Mouse (Mus musculus) heart, postnatal 0 days (tissue): Measurements from ENCODE around the gene Egflam. TPM values are rescaled to one million over a fixed set of nuclear protein-coding genes. Genes with fewer than 3 reads are reported as not detected.

ENCODE experiments used
- ATAC-seq: fragments of 200-750 bp; cut with Nextera tagmentation; 2 replicates; pipeline ENCODE4 v1.8.0; 2017; ENCODE audit warnings: low read depth, moderate number of reproducible peaks, moderate library complexity; ENCODE audit not compliant: insufficient read depth
- DNase-seq: peaks from one replicate; pipeline ENCODE4 v3.0.0-alpha.2; 2016; ENCODE audit warnings: low spot score
- H3K27ac ChIP-seq: fragments of 300-500 bp; sonication (generic); 2 replicates; pipeline ENCODE4 v1.5.1; 2014; ENCODE audit warnings: low read depth, mild to moderate bottlenecking
- H3K27me3 ChIP-seq: fragments of 300-500 bp; sonication (generic); 2 replicates; pipeline ENCODE4 v1.6.1; 2014; ENCODE audit warnings: low read length, mixed read lengths; ENCODE audit not compliant: control insufficient read depth, insufficient read depth
- H3K36me3 ChIP-seq: fragments of 300-500 bp; sonication (generic); replicated peaks from 2 replicates; pipeline ENCODE4 v1.6.1; 2014; ENCODE audit warnings: low read length, mixed read lengths; ENCODE audit not compliant: control insufficient read depth, insufficient read depth
- H3K4me1 ChIP-seq: fragments of 300-500 bp; sonication (generic); 2 replicates; pipeline ENCODE4 v1.6.1; 2014; ENCODE audit warnings: antibody characterized with exemption; ENCODE audit not compliant: control insufficient read depth, insufficient read depth
- H3K4me2 ChIP-seq: fragments of 300-500 bp; sonication (generic); 2 replicates; pipeline ENCODE4 v1.6.1; 2014; ENCODE audit warnings: low read depth, mild to moderate bottlenecking, low read length, moderate library complexity
- H3K4me3 ChIP-seq: fragments of 300-500 bp; sonication (generic); 2 replicates; pipeline ENCODE4 v1.5.1; 2014; ENCODE audit warnings: low read depth, low read length
- H3K9ac ChIP-seq: fragments of 300-500 bp; sonication (generic); replicated peaks from 2 replicates; pipeline ENCODE4 v1.6.1; 2014; ENCODE audit warnings: low read depth, low read length, mixed read lengths
- H3K9me3 ChIP-seq: fragments of 300-500 bp; sonication (generic); replicated peaks from 2 replicates; pipeline ENCODE4 v1.6.1; 2016; ENCODE audit warnings: low read length; ENCODE audit not compliant: control insufficient read depth
- CTCF ChIP-seq: IDR thresholded peaks from 2 replicates; pipeline ENCODE4 v1.5.1; 2016; ENCODE audit warnings: antibody characterized with exemption, control low read depth, low read depth
- EP300 ChIP-seq: IDR thresholded peaks from 2 replicates; pipeline ENCODE4 v1.6.1; 2016; ENCODE audit warnings: antibody characterized with exemption, low read depth
- WGBS: fragments of 180-500 bp; shearing (Covaris S2); extraction: QIAGEN DNeasy Blood & Tissue Kit; methylation state at CpG from one replicate; pipeline ENCODE4 v1.1.7; 2014; 5-methylcytosine and 5-hydroxymethylcytosine counted together
- polyA plus RNA-seq: library from polyadenylated mRNA; unstranded; fragments of >200 nt; fragmentation: Nextera tagmentation; extraction: Ambion mirVana; gene quantifications from 2 replicates; pipeline ENCODE4 v1.2.1, GENCODE M21; 2015
- total RNA-seq: library from RNA; depleted of rRNA; stranded (reverse); fragments of >200 nt; gene quantifications from 2 replicates; pipeline ENCODE4 v1.2.3, GENCODE M21; 2014; ENCODE audit warnings: low replicate concordance

Egflam gene
- total and polyA plus RNA-seq, 2 experiments from 2014 or later, result 2.8 to 10.2 TPM

DNA sequence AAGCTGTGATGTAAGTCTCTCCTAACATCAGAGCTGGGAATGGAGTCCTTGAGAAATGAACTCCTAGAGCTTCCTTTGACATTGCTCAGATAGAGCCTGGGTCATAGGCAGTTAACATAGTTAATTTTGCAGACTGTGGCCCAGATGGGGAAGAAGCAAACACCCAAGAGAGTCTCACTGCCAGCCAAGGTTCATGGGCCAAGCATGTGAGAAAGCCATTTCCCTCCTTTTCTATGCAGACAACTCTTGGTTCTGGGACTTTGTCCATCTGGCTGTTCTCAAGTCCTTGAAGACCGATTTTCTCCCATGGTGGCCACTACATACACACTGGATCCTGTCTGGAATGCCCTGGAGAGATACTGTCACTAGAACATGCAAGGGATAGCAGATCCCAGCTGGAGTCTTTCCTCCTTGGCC, 45.6 kb downstream of the Egflam start:
- ATAC-seq, result peak; percentile 51
- H3K4me3 ChIP-seq, result no peak overlapping the region
- WGBS, result 64% methylated on average over 1 of the region's 1 CpGs
- no peak overlapping the region for H3K9ac ChIP-seq
- H3K4me2 ChIP-seq, result no peak overlapping the region
- no peak for TF ChIP-seq CTCF
- no peaks in the 10 kb centered on the region for H3K27me3 ChIP-seq
- no peaks in the 10 kb centered on the region for H3K4me1 ChIP-seq
- H3K27ac ChIP-seq, result no peak overlapping the region
- H3K36me3 ChIP-seq, result no peaks in the 10 kb centered on the region
- no peaks in the 10 kb centered on the region for H3K9me3 ChIP-seq
- DNase-seq, result peak; percentile 46

DNA sequence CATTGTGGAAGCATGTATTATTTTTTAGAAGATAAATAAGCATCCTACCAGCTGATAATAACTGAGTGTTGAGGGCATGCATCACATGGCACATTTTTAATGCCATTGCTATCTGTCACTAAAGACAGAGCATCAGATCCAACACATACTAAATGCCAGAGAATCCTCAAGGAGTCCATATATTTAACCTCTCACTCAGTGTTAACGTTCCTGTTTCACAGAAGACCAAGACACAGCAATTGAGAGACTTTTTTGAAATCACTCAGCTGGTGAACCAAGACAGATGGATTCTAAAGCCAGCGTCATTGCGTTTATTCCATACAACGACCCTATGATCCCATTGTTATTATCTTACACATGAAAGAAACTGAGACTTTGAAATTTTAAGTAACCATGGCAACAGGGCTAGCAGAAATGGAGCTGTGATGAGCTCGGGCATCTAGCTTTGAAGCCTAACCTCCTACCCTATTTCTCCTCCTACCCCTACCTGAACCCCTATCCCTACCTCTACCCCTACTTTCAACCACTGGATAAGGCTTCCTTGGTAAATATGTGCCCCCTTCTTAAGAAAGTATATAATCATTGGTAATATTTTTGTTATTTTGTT, 57.4 kb downstream of the Egflam start:
- TF ChIP-seq CTCF, result no peak
- TF ChIP-seq EP300, result no peak
- Histone ChIP-seq H3K9me3 (no peaks in the 10 kb centered on the region; the same call in 1 of the 2 replicates), H3K4me3 (no peak overlapping the region), H3K4me1 (no peaks in the 10 kb centered on the region), H3K9ac (no peak overlapping the region), H3K4me2 (no peak overlapping the region), H3K27me3 (no peaks in the 10 kb centered on the region), H3K27ac (no peak overlapping the region), H3K36me3 (no peaks in the 10 kb centered on the region)
- 69% methylated on average over 5 of the region's 5 CpGs for WGBS
- ATAC-seq (no peak), DNase-seq (no peak)

DNA sequence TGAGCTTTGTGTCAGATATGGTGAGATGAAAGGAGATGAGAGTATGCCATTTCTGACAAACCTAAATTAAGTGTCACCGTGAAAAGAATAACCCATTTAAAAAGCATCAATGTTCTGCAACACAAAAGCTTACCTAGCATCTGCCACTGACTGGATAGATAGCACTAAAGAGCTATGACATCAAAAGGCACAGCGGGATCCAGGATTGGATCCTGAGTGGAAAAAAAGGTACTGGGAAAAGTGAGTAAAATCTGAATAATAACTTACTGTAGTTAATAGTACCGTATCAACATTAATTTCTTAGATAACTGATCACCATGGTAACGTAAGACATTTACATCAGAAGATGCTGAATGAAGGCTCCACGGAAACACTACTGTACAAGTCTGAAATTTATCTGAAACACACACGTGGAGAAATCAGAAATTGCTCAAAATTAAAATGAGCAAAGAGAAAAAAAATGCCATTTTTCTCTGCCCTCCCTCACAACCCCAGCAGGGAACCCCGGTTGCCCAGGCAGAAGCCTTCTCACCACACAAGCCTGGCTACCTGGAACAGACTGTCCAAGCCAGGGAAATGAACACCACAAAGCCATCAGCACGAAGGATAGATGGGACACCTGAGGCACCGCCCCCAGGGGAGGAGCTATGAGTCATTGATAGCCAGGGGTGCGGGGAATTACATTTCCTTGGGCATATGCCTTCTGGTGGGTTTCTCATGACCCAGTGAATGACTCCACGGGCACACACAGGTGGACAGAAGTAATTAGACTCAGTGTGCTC, 63.5 kb downstream of the Egflam start:
- Histone ChIP-seq H3K27me3 (no peaks in the 10 kb centered on the region), H3K4me3 (no peak overlapping the region), H3K36me3 (no peaks in the 10 kb centered on the region), H3K4me1 (no peaks in the 10 kb centered on the region), H3K9ac (no peak overlapping the region), H3K4me2 (no peak overlapping the region), H3K9me3 (no peaks in the 10 kb centered on the region), H3K27ac (no peak overlapping the region)
- TF ChIP-seq CTCF, result no peak
- no peak for TF ChIP-seq EP300
- DNase-seq, result no peak
- WGBS, result 71% methylated on average over 11 of the region's 11 CpGs
- ATAC-seq, result no peak

DNA sequence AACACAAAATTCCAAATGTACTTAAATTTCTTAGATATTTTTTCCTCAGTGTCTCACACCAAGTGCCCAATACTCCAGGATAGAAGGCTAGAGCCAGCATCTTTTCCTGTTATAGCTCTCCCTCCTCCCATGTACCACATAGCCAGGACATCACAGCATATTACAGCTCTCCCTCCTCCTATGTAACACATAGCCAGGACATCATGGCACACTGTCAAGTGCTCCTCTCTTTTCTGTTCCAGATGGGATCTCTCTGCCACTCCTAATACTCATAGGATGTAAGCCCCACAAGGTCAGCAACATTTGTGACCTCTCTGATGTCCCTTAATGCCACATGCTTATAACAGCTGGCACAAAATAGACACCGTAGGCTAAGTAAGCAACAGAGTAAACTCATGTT, 65.3 kb downstream of the Egflam start:
- 88% methylated on average over 1 of the region's 1 CpGs for WGBS
- Histone ChIP-seq H3K9me3 (no peaks in the 10 kb centered on the region), H3K4me3 (no peak overlapping the region), H3K27me3 (no peaks in the 10 kb centered on the region), H3K4me2 (no peak overlapping the region), H3K4me1 (no peaks in the 10 kb centered on the region), H3K36me3 (no peaks in the 10 kb centered on the region), H3K27ac (no peak overlapping the region), H3K9ac (no peak overlapping the region)
- no peak for TF ChIP-seq CTCF
- no peak for TF ChIP-seq EP300
- no peak for ATAC-seq
- no peak for DNase-seq

DNA sequence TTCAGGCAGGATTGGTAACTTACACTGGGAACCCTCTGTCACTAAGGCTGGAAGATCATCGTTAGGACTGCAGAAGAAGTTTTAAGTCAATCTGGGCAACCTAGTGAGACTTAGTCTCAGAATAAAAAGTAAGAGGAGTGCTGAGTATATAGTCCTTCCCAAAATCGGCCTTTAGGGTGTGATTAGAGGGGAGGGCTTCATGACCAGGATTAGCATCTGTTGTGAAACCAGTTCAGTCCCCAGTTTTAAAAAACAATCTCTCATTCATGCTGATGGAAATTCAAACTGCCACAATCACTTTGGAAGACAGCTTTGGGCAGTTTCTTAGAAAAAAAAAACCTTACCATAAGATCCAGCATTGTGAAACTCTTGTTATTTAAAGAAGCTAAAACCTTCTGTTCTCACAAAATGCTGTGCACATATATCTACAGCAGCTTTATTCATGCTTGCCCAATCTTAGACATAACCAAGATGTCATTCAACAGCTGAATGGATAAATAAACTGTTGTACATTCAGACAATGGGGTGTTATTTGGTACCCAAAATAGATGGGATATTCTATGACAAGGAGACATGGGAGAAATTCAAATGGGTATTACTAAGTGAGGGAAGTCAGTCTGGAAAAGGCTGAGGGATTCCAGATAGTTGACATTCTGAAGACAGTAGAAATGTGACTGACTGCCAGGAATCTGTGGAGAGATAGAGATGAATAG, 75.4 kb downstream of the Egflam start:
- TF ChIP-seq EP300, result no peak
- no peak for TF ChIP-seq CTCF
- no peak for ATAC-seq
- H3K4me2 ChIP-seq, result no peak overlapping the region
- H3K27ac ChIP-seq, result no peak overlapping the region
- no peak overlapping the region for H3K4me3 ChIP-seq
- H3K9ac ChIP-seq, result no peak overlapping the region
- H3K9me3 ChIP-seq, result no peaks in the 10 kb centered on the region
- 67% methylated on average over 2 of the region's 2 CpGs for WGBS
- no peaks in the 10 kb centered on the region for H3K4me1 ChIP-seq
- no peaks in the 10 kb centered on the region for H3K36me3 ChIP-seq
- no peaks in the 10 kb centered on the region for H3K27me3 ChIP-seq
- no peak for DNase-seq
